Mouse (Mus musculus) lung, embryonic 16.5 days (tissue): ENCODE data around the gene Cyp4x1. TPM values are rescaled to one million over a fixed set of nuclear protein-coding genes. Genes with fewer than 3 reads are reported as not detected.

Experiments
- ATAC-seq: fragments of 200-750 bp; cut with Nextera tagmentation; 2 replicates; pipeline ENCODE4 v1.8.0; 2017; ENCODE audit warnings: low read depth, mild to moderate bottlenecking, moderate library complexity
- H3K27ac ChIP-seq: fragments of 300-500 bp; sonication (generic); 2 replicates; pipeline ENCODE4 v1.5.1; 2014; ENCODE audit warnings: mild to moderate bottlenecking, control low read depth, low read length
- H3K27me3 ChIP-seq: fragments of 300-500 bp; sonication (generic); 2 replicates; pipeline ENCODE4 v1.6.1; 2014; ENCODE audit warnings: low read depth, low read length, mixed read lengths; ENCODE audit not compliant: control insufficient read depth, insufficient read depth
- H3K36me3 ChIP-seq: fragments of 300-500 bp; sonication (generic); 2 replicates; pipeline ENCODE4 v1.6.1; 2014; ENCODE audit warnings: low read length; ENCODE audit not compliant: control insufficient read depth, insufficient read depth
- H3K4me1 ChIP-seq: fragments of 300-500 bp; sonication (generic); replicated peaks from 2 replicates; pipeline ENCODE4 v1.6.1; 2014; ENCODE audit warnings: low read length, mixed read lengths; ENCODE audit not compliant: control insufficient read depth, insufficient read depth
- H3K4me2 ChIP-seq: fragments of 300-500 bp; sonication (generic); 2 replicates; pipeline ENCODE4 v1.6.1; 2014; ENCODE audit warnings: low read depth, low read length, control low read depth
- H3K4me3 ChIP-seq: fragments of 300-500 bp; sonication (generic); 2 replicates; pipeline ENCODE4 v1.5.1; 2014; ENCODE audit warnings: mild to moderate bottlenecking, low read length, control low read depth
- H3K9ac ChIP-seq: fragments of 300-500 bp; sonication (generic); 2 replicates; pipeline ENCODE4 v1.6.1; 2014; ENCODE audit warnings: low read length, control low read depth
- H3K9me3 ChIP-seq: fragments of 300-500 bp; sonication (generic); 2 replicates; pipeline ENCODE4 v1.6.1; 2016; ENCODE audit warnings: low read length; ENCODE audit not compliant: control insufficient read depth
- WGBS: fragments of 180-500 bp; shearing (Covaris S2); extraction: QIAGEN DNeasy Blood & Tissue Kit; methylation state at CpG from one replicate; pipeline ENCODE4 v1.1.7; 2014; 5-methylcytosine and 5-hydroxymethylcytosine counted together
- polyA plus RNA-seq: library from polyadenylated mRNA; unstranded; fragments of >200 nt; fragmentation: Nextera tagmentation; extraction: Ambion mirVana; gene quantifications from 2 replicates; pipeline ENCODE4 v1.2.1, GENCODE M21; 2015

The Cyp4x1 gene
- polyA plus RNA-seq, 1 experiment from 2014 or later = not detected

DNA sequence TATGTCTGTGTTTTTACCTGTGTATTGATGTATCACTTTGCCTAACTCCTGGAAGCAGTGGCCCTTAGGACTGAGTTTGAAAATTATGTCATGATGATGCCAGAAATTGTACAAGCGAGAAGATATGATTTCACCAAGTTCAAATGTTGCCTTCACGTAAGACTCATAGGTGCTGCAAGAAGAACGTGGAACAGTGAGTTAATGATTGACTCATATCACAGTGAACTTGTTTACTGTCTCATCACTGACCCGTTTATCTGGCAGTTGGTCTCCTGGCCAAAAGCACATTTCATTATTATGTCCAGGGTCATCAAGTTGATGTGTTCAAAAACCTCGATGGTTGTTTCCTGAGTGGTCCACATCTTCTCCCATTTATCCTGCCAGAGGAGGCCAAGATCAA, 12.5 kb downstream of the Cyp4x1 start:
- H3K9me3 ChIP-seq = no peaks in the 10 kb centered on the region
- H3K27me3 ChIP-seq = no peaks in the 10 kb centered on the region
- H3K9ac ChIP-seq = no peak overlapping the region
- H3K36me3 ChIP-seq = no peaks in the 10 kb centered on the region
- H3K27ac ChIP-seq = no peak overlapping the region
- no peak for ATAC-seq
- no peak overlapping the region for H3K4me2 ChIP-seq
- WGBS = 68% methylated on average over 5 of the region's 5 CpGs
- H3K4me3 ChIP-seq = no peak overlapping the region
- H3K4me1 ChIP-seq = no peaks in the 10 kb centered on the region

GRCm38 (mm10) chr4:115121162-115121561, 12.9 kb downstream of the Cyp4x1 start:
- Histone ChIP-seq H3K9ac (no peak overlapping the region), H3K36me3 (no peaks in the 10 kb centered on the region), H3K27me3 (no peaks in the 10 kb centered on the region), H3K9me3 (no peaks in the 10 kb centered on the region), H3K4me1 (no peaks in the 10 kb centered on the region), H3K27ac (no peak overlapping the region), H3K4me2 (no peak overlapping the region), H3K4me3 (no peak overlapping the region)
- WGBS = 68% methylated on average over 2 of the region's 2 CpGs
- ATAC-seq = no peak

- Histone ChIP-seq H3K4me2 (no peak overlapping the region), H3K27ac (no peak overlapping the region), H3K9ac (no peak overlapping the region), H3K27me3 (no peaks in the 10 kb centered on the region), H3K4me3 (no peak overlapping the region), H3K4me1 (no peaks in the 10 kb centered on the region), H3K9me3 (no peaks in the 10 kb centered on the region), H3K36me3 (no peaks in the 10 kb centered on the region)
- no peak for ATAC-seq
- WGBS = 69% methylated on average over 3 of the region's 3 CpGs
These were observed 14.4 kb downstream of the Cyp4x1 start for GRCm38 (mm10) chr4:115119642-115120041.

DNA sequence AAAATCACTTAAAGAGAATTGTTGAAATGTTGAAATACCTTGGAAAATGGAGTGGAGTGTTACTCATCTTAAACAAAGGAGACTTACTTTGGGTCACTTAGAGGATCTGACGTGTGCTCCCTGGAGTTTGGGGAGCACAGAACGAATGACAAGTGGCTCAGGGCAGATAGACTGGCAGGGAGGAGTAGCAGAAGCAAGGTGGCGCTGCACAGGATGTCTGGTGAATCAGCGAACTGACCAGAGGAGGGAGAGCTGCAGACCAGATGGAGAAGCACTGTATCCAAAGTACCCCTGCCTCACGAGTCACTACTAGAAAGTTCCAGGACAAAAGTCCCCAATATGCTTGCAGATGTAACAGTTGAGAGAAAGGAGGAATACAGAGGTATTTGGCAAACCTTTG, 20.8 kb downstream of the Cyp4x1 start:
- H3K4me2 ChIP-seq = no peak overlapping the region
- H3K4me1 ChIP-seq = no peaks in the 10 kb centered on the region
- 26% methylated on average over 5 of the region's 5 CpGs for WGBS
- H3K4me3 ChIP-seq = no peak overlapping the region
- H3K27me3 ChIP-seq = no peaks in the 10 kb centered on the region
- no peak overlapping the region for H3K9ac ChIP-seq
- no peaks in the 10 kb centered on the region for H3K36me3 ChIP-seq
- no peak overlapping the region for H3K27ac ChIP-seq
- ATAC-seq = no peak
- no peaks in the 10 kb centered on the region for H3K9me3 ChIP-seq

DNA sequence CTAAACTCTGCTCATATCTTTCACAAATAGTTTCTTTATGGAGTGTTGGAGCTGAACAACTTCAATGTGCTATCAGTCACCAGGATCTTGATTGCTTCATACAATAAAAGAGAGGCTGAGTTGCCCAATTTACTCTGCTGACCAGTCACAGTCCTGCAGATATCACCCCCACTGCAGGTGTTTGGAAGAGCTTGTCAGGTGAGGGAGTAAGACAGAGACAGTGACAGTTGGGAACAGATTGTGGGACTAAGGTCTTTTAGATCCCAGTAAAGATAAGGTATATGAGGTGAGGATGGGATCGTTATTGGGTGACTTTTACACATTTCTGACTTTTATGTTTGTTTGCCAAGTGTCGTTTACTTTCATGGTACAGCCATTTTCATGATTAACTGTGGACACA, 22.9 kb downstream of the Cyp4x1 start:
- Histone ChIP-seq H3K27ac (no peak overlapping the region), H3K4me2 (no peak overlapping the region), H3K9me3 (no peaks in the 10 kb centered on the region), H3K4me1 (no peaks in the 10 kb centered on the region), H3K9ac (no peak overlapping the region), H3K27me3 (no peaks in the 10 kb centered on the region), H3K4me3 (no peak overlapping the region), H3K36me3 (no peaks in the 10 kb centered on the region)
- WGBS = 54% methylated on average over 2 of the region's 2 CpGs
- ATAC-seq = no peak

- no peaks in the 10 kb centered on the region for H3K36me3 ChIP-seq
- ATAC-seq = no peak
- 56% methylated on average over 4 of the region's 4 CpGs for WGBS
- H3K9me3 ChIP-seq = no peaks in the 10 kb centered on the region
- no peak overlapping the region for H3K4me3 ChIP-seq
- no peak overlapping the region for H3K27ac ChIP-seq
- no peak overlapping the region for H3K4me2 ChIP-seq
- no peaks in the 10 kb centered on the region; the same call in 1 of the 2 replicates for H3K4me1 ChIP-seq
- H3K27me3 ChIP-seq = no peaks in the 10 kb centered on the region; the same call in 1 of the 2 replicates
- no peak overlapping the region for H3K9ac ChIP-seq
These were observed 30.6 kb downstream of the Cyp4x1 start for GRCm38 (mm10) chr4:115103510-115103909.

- Histone ChIP-seq H3K36me3 (no peaks in the 10 kb centered on the region), H3K9me3 (no peaks in the 10 kb centered on the region), H3K4me3 (no peak overlapping the region), H3K9ac (peak overlapping the region; percentile 35; the same call in 1 of the 2 replicates), H3K27me3 (no peaks in the 10 kb centered on the region; the same call in 1 of the 2 replicates), H3K27ac (no peak overlapping the region), H3K4me2 (peak overlapping the region; percentile 48; the same call in 1 of the 2 replicates), H3K4me1 (peaks cover 5% of the 10 kb centered on the region)
- 31% methylated on average over 6 of the region's 6 CpGs for WGBS
- ATAC-seq = 0 out of 2 replicates have a peak, but pooled peaks have one; percentile 29
These were observed 32.4 kb downstream of the Cyp4x1 start for GRCm38 (mm10) chr4:115101682-115102081.

DNA sequence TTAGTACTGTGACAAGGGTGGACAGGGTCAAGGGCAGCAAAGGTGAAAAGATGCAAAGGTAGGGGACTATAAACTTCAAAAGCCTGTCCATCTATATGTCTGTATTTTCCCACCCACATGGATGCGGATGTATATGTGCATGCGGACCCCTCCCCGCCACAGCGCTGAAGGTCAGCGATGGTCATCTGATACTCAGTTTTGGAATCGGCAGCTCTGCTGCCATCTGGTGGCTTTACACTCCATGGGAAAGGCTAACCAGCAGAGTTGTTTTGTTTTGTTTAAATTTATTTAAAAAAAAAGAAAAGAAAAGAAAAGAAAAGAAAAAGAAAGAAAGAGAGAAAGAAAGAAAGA, 37.0 kb downstream of the Cyp4x1 start:
- Histone ChIP-seq H3K27ac (no peak overlapping the region), H3K4me1 (peaks cover 8% of the 10 kb centered on the region), H3K9me3 (no peaks in the 10 kb centered on the region), H3K4me2 (peak overlapping the region; percentile 77), H3K27me3 (no peaks in the 10 kb centered on the region; the same call in 1 of the 2 replicates), H3K4me3 (peak overlapping the region; percentile 12; the same call in 1 of the 2 replicates), H3K36me3 (no peaks in the 10 kb centered on the region), H3K9ac (no peak overlapping the region)
- ATAC-seq = no peak
- WGBS = 0% methylated on average over 6 of the region's 6 CpGs

GRCm38 (mm10) chr4:115096435-115097145, 37.5 kb downstream of the Cyp4x1 start:
- peak overlapping the region; percentile 77 for H3K4me2 ChIP-seq
- H3K36me3 ChIP-seq = no peaks in the 10 kb centered on the region
- peaks cover 8% of the 10 kb centered on the region for H3K4me1 ChIP-seq
- H3K9me3 ChIP-seq = no peaks in the 10 kb centered on the region
- ATAC-seq = peak; percentile 39
- 10% methylated on average over 11 of the region's 11 CpGs for WGBS
- peak overlapping the region; percentile 52 for H3K4me3 ChIP-seq
- peak overlapping the region; percentile 78 for H3K27ac ChIP-seq
- no peaks in the 10 kb centered on the region; the same call in 1 of the 2 replicates for H3K27me3 ChIP-seq
- H3K9ac ChIP-seq = no peak overlapping the region
